Mouse (Mus musculus) myocyte (in vitro differentiated cells): ENCODE data around the gene Atp11a.

Experiments
- CEBPB ChIP-seq: IDR thresholded peaks from 2 replicates; pipeline ENCODE4 v1.6.1; 2011; ENCODE audit warnings: mild to moderate bottlenecking, moderate library complexity; ENCODE audit not compliant: poor library complexity, insufficient read depth, severe bottlenecking
- POLR2A ChIP-seq: IDR thresholded peaks from one replicate; pipeline ENCODE4 v1.6.1; 2011; ENCODE audit warnings: low read depth, mild to moderate bottlenecking, control low read depth, moderate library complexity; ENCODE audit not compliant: insufficient read length
- REST ChIP-seq: IDR thresholded peaks from one replicate; pipeline ENCODE4 v1.6.1; 2011; ENCODE audit warnings: mild to moderate bottlenecking, control low read depth, moderate library complexity; ENCODE audit not compliant: insufficient read depth, insufficient read length
- USF1 ChIP-seq: IDR thresholded peaks from one replicate; pipeline ENCODE4 v1.6.1; 2011; ENCODE audit warnings: low read depth, mild to moderate bottlenecking, control low read depth, moderate library complexity

DNA sequence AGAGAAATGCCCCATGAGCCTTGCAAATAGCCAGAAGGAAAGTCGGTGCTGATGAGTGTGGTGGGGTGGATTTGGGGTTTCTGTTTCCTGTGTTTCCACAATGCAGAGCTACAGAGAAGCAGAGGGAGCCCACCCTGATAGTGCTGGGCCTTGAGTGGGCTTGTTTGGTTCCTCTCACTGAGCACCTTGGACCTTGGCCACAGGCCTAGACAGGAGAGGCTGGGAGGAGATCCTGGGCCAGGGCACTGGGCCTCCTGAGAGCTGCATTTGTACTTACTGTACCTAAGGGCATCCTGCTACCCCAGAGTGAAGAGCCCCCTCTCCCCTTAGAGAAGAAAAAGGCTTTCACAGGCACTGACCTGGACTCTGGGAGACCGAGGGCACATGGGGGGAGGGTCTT, 43.4 kb downstream of the Atp11a start:
- TF ChIP-seq REST: no peak
- TF ChIP-seq CEBPB: no peak
- no peak for TF ChIP-seq POLR2A
- TF ChIP-seq USF1: no peak
